Mouse (Mus musculus) kidney, adult 8-10 months (tissue): Measurements from ENCODE around the gene Slc38a2.

ENCODE experiments used
- DNase-seq, 2 experiments: peaks; one replicate each; pipeline ENCODE4 v3.0.0; 2022

Slc38a2 gene

DNA sequence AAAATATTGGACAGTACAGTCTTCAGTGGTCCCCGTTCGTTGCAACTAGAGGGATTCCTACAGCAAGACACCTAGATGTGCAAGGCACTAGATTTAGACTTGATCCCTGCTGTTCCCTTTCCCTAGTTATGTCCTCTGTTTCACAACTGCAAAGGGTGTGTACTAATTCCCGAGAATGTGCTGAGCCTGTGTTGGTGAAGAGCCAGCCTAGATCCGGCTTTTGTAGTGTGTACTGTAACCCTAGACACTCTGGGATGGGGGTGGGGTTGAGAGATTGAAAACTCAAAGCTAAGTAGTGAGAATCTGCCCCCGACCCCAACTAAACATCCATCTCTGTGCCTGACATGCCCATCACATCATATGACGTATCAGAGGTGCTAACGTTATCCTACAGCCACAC is 18.9 kb upstream of the Slc38a2 start:
- no peak for DNase-seq

DNA sequence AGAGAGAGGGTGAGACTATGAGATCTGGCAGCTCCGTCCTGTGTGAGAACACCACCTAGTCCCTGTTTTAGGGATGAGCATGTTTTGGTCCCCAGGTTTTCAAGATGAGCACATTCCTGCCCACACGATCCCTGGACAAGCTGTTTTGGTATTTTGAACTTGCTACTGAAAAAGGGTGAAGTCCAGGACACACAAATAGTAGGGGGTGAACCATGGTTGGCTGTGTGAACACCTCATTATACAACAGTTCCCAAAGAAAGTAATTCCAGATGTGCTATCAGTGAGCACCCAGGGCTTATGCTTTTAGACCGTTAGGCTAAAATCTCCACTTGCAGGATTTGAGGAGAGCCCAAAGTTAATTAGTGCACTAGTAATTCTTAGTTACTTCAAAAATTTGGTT is 17.7 kb upstream of the Slc38a2 start:
- no peak for DNase-seq

DNA sequence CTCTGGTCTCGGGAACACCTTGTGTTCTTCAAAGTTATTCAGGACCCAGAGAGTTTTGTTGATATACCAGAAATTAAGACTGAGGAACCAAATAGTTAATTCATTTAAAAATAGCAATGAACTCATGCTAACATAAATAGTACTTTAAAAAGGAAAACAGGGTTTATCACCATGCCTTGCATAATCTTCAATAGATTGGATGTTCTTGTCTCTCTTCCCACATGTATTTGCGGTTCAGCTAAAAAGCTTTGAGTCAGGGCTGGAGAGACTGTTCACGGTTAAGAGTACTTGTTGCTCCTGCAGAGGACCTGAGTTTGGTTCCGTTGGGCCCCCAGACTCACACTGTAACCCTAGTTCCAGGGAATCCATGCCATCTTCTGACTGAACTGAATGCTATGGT is 16.8 kb upstream of the Slc38a2 start:
- no peak for DNase-seq

DNA sequence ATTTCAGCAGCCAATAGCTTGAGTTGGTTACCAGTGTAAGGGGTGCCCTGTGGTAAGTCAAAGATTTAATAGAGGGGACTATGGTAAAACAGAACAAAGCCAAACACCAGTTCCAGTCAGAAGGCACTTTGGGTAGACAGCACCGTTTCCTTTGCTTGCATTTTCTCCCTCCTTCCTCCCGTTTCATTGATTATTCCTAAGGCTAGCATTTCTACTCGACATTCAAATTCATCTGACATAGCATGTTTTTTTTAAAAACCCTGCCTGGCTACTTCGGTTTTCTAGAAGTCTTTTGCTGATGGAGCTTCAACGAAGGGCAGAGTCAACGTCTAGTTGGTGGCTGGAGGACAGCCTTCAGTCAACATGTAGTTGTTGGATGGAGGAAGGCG is 16.2 kb upstream of the Slc38a2 start:
- no peak for DNase-seq

DNA sequence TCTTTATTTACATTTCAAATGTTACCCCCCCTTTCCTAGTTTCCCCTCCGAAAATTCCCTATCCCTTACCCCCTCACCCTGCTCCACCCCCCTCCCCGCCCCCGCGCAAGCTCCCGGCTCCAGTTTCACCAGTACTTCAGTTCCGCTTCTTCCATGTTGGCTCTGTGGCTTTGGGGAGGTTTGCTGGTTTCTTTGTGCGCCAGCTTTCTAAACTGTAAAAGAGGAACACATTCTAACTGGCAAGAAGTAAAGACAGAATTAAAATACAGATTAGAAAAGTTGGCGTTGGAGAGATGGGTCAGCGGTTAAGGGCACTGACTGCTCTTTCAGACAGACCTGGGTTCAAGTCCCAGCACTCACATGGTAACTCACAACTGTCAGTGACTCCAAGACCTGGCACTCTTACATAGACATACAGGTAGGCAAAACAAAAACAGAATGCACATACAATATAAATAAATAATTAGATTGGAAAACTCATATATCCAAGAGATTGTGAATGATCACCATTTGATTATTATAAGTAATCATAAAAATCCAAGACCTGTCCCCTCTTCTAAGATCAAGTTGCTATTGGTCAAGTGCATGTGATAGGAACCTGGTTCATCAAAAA is 15.7 kb upstream of the Slc38a2 start:
- no peak for DNase-seq

DNA sequence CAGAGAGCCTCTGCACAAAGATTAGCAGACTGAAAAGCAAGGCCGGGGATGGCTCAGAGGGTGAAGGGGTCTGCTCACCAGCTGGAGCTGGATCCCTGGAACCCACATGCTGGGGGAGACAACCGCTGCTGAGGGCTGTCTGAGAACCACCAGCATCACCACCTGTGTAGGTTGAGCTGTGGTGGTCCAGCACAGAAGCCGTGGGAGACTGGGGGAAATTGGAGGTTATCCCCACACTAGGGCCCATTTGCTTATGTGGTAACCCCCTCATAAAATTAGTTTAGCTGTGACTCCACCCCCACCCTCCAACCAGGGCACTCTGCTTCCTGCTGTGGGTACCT is 15.1 kb upstream of the Slc38a2 start:
- no peak for DNase-seq

DNA sequence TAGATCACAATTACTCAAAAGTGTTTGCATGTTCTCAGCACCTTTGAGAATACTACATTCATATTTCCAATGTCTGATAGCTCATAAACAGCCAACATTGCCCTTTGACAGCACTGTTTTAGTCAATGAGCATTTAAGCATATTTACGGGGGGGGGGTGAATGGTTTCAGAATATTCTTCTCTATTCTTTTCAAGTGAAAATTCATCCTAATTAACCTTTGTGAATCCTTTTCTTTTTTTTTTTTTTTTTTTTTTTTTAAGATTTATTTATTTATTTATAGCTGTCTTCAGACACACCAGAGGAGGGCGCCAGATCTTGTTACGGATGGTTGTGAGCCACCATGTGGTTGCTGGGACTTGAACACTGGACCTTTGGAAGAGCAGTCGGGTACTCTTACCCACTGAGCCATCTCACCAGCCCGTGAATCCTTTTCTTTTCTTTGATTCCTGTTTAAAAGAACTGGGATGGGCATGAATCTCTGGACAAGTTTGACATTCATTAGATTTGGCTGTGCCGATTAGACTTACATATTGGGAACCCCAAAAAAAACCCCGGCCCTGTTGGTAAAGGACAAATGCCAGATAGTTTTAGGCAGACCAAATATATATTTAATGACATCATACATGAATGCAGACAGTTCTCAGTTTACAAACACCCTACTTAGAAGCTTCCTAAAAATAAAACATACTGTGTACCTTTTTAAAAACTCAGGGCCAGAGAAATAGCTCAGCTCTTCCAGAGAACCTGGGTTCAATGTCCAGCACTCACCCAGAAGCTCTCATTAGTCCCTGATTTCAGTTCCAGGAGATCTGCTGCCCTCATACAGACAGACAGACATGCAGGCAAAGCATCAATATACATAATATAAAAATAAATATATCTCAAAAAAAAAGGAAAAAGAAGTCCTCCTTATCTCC is 14.5 kb upstream of the Slc38a2 start:
- DNase-seq, result no peak

DNA sequence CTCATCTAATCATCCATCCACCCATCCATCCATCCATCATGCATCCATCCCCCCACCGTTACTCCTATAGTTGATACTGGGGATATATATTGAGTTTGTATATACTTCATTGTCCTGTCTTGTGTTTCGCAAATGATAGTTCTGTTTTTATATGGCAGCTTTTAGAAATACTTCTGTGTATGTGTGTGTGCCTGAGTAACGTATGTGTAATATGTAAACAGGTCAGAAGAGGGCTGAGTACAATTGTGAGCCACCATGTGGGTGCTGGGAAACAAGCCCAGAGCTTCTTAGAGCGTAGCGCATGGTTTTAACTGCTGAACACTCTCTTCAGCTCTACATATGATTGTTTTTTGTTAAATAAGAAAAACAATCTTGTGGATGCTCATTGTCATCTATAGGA is 12.8 kb upstream of the Slc38a2 start:
- DNase-seq, result no peak

DNA sequence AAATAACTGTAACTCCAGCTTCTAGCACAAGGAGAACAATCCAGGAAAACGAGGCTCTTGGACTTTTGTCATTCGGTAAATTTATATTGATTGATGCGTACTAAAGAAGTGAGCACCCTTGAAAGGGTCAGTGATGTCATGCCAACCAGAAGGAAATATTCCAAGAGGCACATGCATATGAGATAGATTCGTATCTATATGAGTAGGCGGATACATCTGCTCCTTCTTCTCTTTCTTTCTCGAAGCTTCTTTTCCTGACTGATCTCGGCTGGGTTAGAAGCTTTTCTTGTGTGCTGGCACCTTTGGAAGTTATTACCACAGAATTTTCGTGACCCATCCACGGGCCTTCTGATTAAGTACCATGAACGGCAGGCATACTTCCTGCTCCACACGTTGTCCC is 12.1 kb upstream of the Slc38a2 start:
- no peak for DNase-seq

DNA sequence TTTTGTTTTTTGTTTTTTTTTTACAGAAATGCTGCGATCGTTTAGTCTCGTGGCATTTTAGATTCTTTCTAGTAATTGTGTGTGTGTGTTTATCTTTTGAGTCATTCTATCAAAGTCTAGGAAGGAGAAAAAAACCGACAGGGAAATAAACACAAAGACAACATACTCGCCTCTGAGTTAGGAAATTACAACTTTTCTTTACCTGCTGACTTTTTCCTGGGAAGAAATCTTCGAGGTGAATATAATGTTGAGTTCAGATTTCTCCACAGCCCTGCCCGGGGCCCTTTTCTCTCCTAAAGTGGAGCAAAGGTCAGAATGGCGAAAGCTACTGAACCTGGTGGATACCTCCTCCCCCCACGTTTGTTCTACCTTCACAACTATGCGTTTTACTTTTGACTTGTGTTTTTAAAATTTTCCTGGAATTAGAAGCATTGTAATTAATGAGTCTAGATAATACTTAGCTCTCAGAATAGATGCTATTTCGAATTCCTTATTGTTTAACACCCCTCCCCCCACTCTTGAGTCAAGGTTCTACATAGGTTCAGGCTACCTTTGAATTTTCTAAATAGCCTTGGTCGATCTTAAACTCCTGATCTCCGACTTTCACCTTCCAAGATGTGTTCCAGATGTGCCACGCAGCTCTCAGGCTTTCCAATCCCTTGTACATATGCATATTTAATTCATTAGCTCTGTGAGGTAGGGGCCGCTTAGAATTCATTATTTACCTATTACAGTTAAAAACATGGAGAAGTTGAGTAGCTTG is 11.0 kb upstream of the Slc38a2 start:
- peak; percentile 38 to 39 for DNase-seq

DNA sequence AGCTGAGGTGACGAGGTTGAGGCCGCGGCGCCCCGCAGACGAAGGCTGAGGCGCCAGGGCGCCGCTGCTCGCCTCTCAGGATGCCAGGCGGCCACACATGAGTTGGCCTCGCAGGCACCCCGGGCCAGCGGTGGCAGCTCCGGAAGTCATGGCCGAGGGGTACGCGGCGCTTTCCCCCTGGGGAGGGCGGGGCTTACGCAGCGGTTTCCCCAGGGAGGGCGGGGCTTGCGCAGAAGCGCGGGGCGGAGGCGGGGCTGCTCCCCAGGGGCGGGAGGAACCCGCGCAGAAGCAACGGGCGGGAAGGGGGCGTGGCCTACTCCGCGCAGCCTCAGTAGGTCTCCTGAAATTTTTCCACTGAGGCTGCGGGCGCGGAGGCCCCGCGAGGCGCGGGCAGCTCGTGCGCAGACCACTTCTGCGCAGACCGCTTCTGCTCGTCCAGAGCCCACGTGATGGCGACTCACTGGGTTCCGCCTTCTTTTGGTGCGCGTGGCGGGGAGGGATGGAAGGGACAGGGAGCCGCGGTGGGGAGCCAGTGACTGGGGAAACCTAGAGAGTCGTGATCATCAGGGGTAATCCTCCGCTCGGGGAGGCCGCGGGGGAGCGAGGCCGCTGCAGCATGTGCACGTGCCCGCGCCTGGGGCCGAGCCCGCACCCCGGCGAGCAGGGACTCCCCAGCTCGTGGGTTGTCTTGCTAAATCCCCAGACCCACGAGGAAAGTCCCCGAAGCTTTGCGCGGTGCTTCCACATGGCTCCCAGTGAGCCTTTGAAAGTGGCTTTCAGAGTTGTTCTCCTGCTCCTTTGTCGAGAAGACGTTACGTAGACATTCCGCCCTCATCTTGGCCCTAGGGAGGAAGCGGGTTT is 10.2 kb upstream of the Slc38a2 start:
- DNase-seq, result peak; percentile 96

DNA sequence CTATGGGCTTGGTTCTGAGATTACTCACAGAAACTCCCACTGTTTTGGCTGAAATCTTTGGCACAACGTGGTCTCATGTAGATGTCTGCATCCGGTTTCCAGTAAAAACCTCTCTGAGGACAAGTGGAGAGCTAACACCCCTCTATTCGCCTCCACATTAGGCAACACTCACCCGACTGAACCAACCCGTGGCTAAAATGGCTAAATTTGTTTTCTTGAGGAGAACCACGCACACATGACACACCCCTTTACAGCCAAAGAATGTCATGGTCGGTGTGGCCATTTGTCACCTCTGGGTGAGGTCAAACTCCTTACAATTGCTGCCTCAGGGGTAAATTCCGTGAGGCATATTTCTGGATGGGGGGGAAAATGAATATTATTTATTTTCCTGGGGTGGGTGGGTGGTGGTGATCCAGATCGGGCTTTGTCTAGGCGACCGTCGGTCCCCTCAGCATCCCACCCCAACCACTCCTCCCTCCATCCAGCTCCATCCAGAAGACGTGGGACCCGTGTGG is 9.5 kb upstream of the Slc38a2 start:
- no peak for DNase-seq

DNA sequence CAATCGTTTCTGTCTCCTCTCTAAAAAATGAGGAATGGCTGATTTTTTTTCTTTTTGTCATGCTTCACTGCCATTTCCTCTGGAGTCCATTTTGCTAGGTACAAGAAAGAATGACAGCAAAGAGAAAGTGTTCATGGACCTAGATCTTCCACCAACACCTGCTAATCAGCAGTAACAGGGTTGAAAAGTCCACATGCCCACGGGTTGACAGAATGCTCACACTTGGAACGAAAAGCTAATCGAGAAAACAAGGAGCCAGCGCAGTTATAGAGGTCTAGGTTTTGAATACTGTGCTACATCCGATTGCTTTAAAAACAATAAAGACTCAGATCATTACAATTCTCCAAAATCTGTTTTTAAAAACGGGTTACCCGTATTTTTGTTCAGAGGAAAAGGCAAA is 8.9 kb upstream of the Slc38a2 start:
- DNase-seq, result no peak

DNA sequence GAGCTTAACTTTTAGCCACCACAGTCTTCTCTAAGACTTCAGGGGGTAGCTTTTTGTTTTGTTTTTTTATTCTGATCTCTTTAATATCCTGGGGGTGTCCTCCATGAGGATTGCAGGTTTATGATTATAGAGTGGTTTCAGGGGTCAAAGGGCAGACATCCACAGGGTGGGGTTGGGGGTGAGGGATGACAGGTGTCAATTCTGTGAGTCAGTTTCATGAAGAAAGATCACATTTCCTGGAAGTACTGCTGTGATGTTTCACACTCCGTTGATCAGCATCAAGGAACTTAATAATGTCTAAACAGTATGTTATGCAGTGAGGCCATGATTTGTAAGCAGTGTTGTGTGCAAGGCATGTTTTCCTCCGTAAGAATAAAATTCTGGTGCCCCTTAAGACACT is 8.4 kb upstream of the Slc38a2 start:
- DNase-seq, result no peak

DNA sequence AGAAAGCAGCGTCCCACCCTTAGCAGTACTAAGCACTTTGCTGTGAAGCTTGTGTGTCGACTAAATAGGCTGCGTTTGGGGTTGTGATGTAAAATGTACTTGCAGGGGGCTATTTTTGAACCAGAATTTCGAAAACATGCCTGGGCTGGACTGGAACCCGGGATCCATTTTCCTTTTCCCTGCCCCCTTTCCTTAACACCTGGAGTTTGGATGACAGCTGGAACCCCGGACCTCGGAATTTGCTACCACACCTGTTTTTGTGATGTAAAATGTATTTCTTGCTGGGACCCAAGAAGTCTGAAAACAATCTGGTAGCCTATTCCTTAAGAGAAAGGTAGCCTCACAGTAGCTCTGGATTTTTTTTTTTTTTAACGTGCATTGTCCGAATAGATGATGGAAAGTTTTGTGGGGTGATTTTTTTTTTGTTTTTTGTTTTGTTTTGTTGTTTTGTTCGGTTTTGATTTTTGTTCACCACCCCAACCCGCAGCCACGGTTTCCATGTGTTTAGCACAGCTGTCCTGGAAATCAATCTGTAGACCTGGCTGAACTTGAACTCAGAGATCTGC is 3.0 kb upstream of the Slc38a2 start:
- no peak for DNase-seq

DNA sequence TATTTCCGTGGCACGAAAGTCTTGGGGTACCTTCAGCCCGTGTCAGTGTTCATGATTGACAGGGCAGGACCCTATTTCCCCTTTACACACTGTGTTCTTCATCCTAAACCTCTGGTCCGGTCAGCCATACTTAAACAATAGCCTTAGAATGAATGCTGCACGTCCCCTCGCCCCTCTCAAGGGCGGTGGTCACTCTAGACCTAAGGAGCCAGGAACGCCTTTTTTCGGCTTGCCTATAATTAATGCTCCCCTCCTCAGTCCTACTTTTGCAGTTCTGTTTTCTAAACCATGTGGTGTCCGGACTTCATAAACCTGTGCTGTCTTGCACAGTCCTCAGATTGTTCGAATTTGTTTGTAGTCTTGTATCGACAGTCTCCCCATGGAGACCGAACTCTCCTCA is 1.2 kb upstream of the Slc38a2 start:
- no peak for DNase-seq

DNA sequence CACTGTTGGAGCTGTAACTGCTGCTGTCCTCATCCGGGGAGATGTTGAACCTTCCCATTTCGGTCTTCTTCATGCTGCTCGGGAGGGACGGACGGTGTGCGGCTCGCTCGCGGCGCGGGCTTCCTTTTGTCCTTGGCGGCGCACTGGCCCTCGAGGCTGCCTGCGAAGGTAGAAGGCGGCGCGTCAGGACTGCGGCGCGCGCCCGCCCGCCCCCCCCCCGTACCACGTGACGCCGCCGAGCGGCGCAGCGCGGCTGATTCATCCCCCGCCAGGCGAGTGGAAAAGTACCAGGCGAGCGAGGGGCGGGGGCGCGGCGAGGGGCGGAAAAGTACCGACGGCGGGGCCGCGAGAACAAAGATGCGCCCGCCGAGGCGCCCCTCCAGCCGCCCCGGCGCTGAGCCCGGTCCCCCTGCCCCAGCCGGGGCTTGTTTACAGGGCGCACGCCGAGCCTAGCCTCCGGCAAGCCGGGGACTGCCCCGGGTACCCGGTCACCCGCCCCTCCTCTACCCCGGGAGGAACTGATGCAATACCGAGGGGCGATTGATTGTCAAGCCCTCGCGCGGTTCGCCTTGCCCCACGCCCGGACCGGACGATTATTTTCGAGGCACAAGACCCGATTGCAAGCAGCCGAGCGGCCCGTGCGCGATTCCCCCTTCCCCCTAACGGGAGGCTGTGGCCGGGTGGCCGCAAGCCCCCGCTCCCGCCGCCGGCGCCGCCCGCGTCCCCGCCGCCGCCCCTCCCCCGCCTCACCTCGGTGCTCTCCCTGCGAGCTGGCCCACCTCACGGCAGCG is 677 bp downstream of the Slc38a2 start:
- peak; percentile 68 to 76 for DNase-seq

DNA sequence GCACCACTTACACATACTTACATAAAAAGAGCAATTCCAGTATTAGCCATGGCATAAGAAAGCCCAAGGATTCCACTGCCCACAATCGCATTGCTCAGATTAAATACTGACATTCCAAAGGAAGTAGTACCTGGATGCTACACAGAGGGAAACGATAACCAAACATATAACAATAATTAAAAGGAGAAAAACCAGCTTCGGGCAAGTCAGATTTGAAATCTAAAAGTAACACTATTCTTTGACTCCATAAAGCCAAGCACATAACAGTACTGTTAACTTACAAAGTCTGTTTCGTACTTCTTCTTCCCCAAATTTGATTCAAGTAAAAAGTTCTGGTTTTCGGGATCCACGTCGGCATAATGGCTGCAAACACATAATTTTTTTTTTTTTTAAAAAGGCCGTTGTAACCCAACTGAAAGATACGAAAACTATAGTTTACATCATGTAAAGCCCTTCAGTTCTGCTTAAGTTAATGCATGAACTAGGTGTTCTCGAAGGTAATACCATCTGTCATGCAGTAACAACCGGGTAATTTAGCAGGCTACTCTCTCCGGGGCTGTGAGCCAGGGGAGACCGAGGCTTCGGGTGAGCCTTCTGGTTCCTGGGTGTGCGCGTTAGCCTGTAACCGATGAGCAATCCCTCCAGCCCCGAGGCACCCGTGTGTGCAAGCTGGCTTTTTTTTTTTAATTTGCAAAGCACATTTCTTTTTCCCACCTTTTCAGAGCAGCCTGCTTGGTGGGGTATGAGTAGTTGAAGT is 1.5 kb downstream of the Slc38a2 start:
- DNase-seq, result no peak

DNA sequence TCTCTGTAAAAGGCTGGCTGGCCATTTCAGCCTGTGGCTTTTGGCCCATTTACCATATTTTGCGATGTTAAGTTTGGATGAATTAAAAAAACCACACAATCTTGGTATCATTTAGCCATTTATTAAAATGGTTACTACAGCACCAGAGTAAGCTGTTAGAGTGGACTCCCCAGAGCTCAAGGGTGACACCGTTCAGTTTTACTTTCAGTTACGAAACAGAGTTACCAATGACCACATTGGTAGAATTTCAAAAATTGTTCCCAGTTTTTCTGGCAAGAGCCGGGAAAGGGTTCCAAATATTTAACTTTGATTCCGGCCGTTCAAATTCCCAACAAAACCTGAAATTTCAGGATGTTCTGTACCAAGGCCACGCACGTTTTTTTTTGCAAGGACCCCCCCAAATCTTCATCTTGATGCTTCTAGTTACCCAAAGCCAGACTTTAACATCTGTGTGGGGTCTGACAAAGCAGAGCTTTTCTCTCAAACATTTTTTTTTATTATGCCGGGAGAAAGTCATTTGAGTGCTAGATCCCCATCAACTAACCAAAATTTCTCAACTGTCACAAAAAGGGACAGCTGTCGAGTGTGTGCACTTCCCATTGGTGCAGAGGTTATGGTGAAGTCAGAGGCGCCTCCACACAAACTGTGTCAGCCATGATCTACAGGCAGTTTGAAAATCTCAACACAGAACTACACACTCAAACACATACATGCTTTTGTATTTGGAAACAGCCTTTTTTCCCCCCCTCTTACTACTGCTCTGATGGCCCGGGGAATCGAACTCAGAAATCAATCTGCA is 2.8 kb downstream of the Slc38a2 start:
- no peak for DNase-seq
